Mouse (Mus musculus) embryonic facial prominence, embryonic 12.5 days (tissue): ENCODE results near the gene Aaed1. TPM values are rescaled to one million over a fixed set of nuclear protein-coding genes. Genes with fewer than 3 reads are reported as not detected.

ENCODE experiments used
- ATAC-seq: fragments of 200-750 bp; cut with Nextera tagmentation; 2 replicates; pipeline ENCODE4 v1.8.0; 2017; ENCODE audit not compliant: insufficient number of reproducible peaks, insufficient read depth, low FRiP score, low TSS enrichment
- H3K27ac ChIP-seq: fragments of 300-500 bp; sonication (generic); 2 replicates; pipeline ENCODE4 v1.5.1; 2016; ENCODE audit warnings: mild to moderate bottlenecking
- H3K27me3 ChIP-seq: fragments of 300-500 bp; sonication (generic); 2 replicates; pipeline ENCODE4 v1.6.1; 2016; ENCODE audit warnings: mild to moderate bottlenecking, moderate library complexity
- H3K36me3 ChIP-seq: fragments of 300-500 bp; sonication (generic); 2 replicates; pipeline ENCODE4 v1.6.1; 2016; ENCODE audit warnings: mild to moderate bottlenecking
- H3K4me1 ChIP-seq: fragments of 300-500 bp; sonication (generic); 2 replicates; pipeline ENCODE4 v1.6.1; 2016
- H3K4me2 ChIP-seq: fragments of 300-500 bp; sonication (generic); replicated peaks from 2 replicates; pipeline ENCODE4 v1.6.1; 2016; ENCODE audit warnings: mild to moderate bottlenecking, moderate library complexity
- H3K4me3 ChIP-seq: fragments of 300-500 bp; sonication (generic); 2 replicates; pipeline ENCODE4 v1.5.1; 2016; ENCODE audit warnings: mild to moderate bottlenecking
- H3K9ac ChIP-seq: fragments of 300-500 bp; sonication (generic); 2 replicates; pipeline ENCODE4 v1.6.1; 2016; ENCODE audit warnings: mild to moderate bottlenecking, moderate library complexity
- H3K9me3 ChIP-seq: fragments of 300-500 bp; sonication (generic); 2 replicates; pipeline ENCODE4 v1.6.1; 2016; ENCODE audit warnings: mild to moderate bottlenecking, moderate library complexity
- WGBS: fragments of 180-500 bp; shearing (Covaris S2); methylation state at CpG from one replicate; pipeline ENCODE4 v1.1.7; 2016; 5-methylcytosine and 5-hydroxymethylcytosine counted together
- polyA plus RNA-seq: library from polyadenylated mRNA; unstranded; fragments of >200 nt; fragmentation: Nextera tagmentation; extraction: Ambion mirVana; gene quantifications from 2 replicates; pipeline ENCODE4 v1.2.1, GENCODE M21; 2016

Aaed1 gene
- polyA plus RNA-seq, 1 experiment from 2014 or later, result 37.8 TPM

DNA sequence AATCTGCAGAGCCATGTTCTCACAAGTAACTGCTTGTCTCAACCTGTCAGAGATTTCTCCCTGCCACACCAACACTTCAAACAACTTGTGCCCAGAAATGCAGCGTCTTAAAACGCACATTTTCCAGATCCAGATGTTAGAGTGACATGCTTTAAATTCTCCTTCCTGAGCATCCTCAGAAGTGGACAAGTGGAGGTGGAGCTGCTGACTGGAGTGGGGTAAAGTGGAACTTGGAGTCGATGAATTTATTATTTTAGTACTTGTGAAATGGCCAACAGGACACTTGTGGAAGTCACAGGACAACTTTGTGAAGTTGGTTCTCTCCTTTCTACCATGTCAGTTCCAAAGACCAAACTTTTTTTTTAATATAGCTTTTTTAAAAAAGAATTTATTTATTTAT lies 86.8 kb downstream of the Aaed1 start:
- no peak overlapping the region for H3K4me2 ChIP-seq
- ATAC-seq, result no peak
- H3K9me3 ChIP-seq, result no peaks in the 10 kb centered on the region
- H3K4me1 ChIP-seq, result no peaks in the 10 kb centered on the region
- no peaks in the 10 kb centered on the region for H3K36me3 ChIP-seq
- H3K4me3 ChIP-seq, result no peak overlapping the region
- H3K9ac ChIP-seq, result no peak overlapping the region
- H3K27me3 ChIP-seq, result no peaks in the 10 kb centered on the region
- 78% methylated on average over 3 of the region's 3 CpGs for WGBS
- H3K27ac ChIP-seq, result no peak overlapping the region

Other genes with a start within 250 kb of the Aaed1 start
- not detected in 2 replicates for gene Hsd17b3, start 223.5 kb downstream of the Aaed1 start, polyA plus RNA-seq
- 5.4 and 6.0 TPM in 2 replicates for gene Slc35d2, start 183.3 kb downstream of the Aaed1 start, polyA plus RNA-seq
- gene Zfp367, start 159.5 kb downstream of the Aaed1 start, polyA plus RNA-seq, result 18.7 and 19.1 TPM in 2 replicates
- 37.1 and 37.2 TPM in 2 replicates for gene Habp4, start 150.9 kb downstream of the Aaed1 start, polyA plus RNA-seq
- 26.3 and 27.8 TPM in 2 replicates for gene Cdc14b, start 37.4 kb downstream of the Aaed1 start, polyA plus RNA-seq
- gene Ctsl, start 58.2 kb upstream of the Aaed1 start, polyA plus RNA-seq, result 153 and 157 TPM in 2 replicates
- gene Cdk20, start 119.6 kb upstream of the Aaed1 start, polyA plus RNA-seq, result 11.3 and 13.0 TPM in 2 replicates
- not detected in 2 replicates for gene Fam240b, start 185.1 kb upstream of the Aaed1 start, polyA plus RNA-seq